Mouse (Mus musculus): Measurements from ENCODE around the gene Cxcl17. TPM values are rescaled to one million over a fixed set of nuclear protein-coding genes. Genes with fewer than 3 reads are reported as not detected.
A peak's percentile ranks its signal among the peaks of the same experiment; 100 is the strongest.

The Cxcl17 gene
- total and polyA plus RNA-seq, 2 experiments from 2014 or later = 0.66 TPM; not detected in 1

GRCm38 (mm10) chr7:25391856-25392453, 20.7 kb downstream of the Cxcl17 start:
- TF ChIP-seq CTCF (IDR thresholded peaks at IDR 0.05; ENCODE audit: low read depth) = no peak
- Histone ChIP-seq H3K4me1 (ENCODE audit: insufficient read depth, low read length) (peaks cover 29% of the 10 kb centered on the region), H3K27me3 (ENCODE audit: insufficient read depth, low read length) (no peaks in the 10 kb centered on the region), H3K9ac (replicated peaks; ENCODE audit: low read length) (no peak overlapping the region), H3K36me3 (ENCODE audit: insufficient read depth, low read length) (peaks cover 16% of the 10 kb centered on the region), H3K9me3 (ENCODE audit: low read length) (no peaks in the 10 kb centered on the region), H3K4me3 (ENCODE audit: low read length) (no peak overlapping the region), H3K4me2 (ENCODE audit: low read depth, low read length) (no peak overlapping the region), H3K27ac (no peak overlapping the region)
- DNase-seq (ENCODE audit: low spot score) (no peak), ATAC-seq (no peak)
- WGBS = 59% methylated on average over 2 of the region's 2 CpGs

- no peak overlapping the region for H3K27ac ChIP-seq
- TF ChIP-seq CTCF (IDR thresholded peaks at IDR 0.05; ENCODE audit: low read depth) = no peak
- DNase-seq (ENCODE audit: low spot score) (no peak), ATAC-seq (no peak)
- no peak overlapping the region for H3K4me2 ChIP-seq (ENCODE audit: low read depth, low read length)
- WGBS = 53% methylated on average over 2 of the region's 2 CpGs
- H3K4me3 ChIP-seq (ENCODE audit: low read length) = no peak overlapping the region
- peaks cover 22% of the 10 kb centered on the region for H3K4me1 ChIP-seq (ENCODE audit: insufficient read depth, low read length)
- H3K36me3 ChIP-seq (ENCODE audit: insufficient read depth, low read length) = peaks cover 16% of the 10 kb centered on the region
- H3K9me3 ChIP-seq (ENCODE audit: low read length) = no peaks in the 10 kb centered on the region
- no peak overlapping the region for H3K9ac ChIP-seq (replicated peaks; ENCODE audit: low read length)
- H3K27me3 ChIP-seq (ENCODE audit: insufficient read depth, low read length) = no peaks in the 10 kb centered on the region
Observed at GRCm38 (mm10) chr7:25390986-25391385, 21.7 kb downstream of the Cxcl17 start.

GRCm38 (mm10) chr7:25390054-25390770, 22.5 kb downstream of the Cxcl17 start:
- Histone ChIP-seq H3K4me2 (ENCODE audit: low read depth, low read length) (no peak overlapping the region), H3K36me3 (ENCODE audit: insufficient read depth, low read length) (peaks cover 16% of the 10 kb centered on the region), H3K4me3 (ENCODE audit: low read length) (no peak overlapping the region), H3K4me1 (ENCODE audit: insufficient read depth, low read length) (peaks cover 26% of the 10 kb centered on the region), H3K27ac (0 out of 2 replicates have a peak overlapping the region, but pooled peaks have one; percentile 28), H3K9ac (replicated peaks; ENCODE audit: low read length) (no peak overlapping the region), H3K27me3 (ENCODE audit: insufficient read depth, low read length) (no peaks in the 10 kb centered on the region), H3K9me3 (ENCODE audit: low read length) (no peaks in the 10 kb centered on the region)
- ATAC-seq = no peak
- 38% methylated on average over 8 of the region's 8 CpGs for WGBS
- no peak for TF ChIP-seq CTCF (IDR thresholded peaks at IDR 0.05; ENCODE audit: low read depth)
- DNase-seq (ENCODE audit: low spot score) = no peak

- ATAC-seq (no peak), DNase-seq (ENCODE audit: low spot score) (no peak)
- Histone ChIP-seq H3K4me3 (ENCODE audit: low read length) (no peak overlapping the region), H3K4me1 (ENCODE audit: insufficient read depth, low read length) (peaks cover 17% of the 10 kb centered on the region), H3K9ac (replicated peaks; ENCODE audit: low read length) (no peak overlapping the region), H3K27ac (no peak overlapping the region), H3K36me3 (ENCODE audit: insufficient read depth, low read length) (peaks cover 22% of the 10 kb centered on the region), H3K9me3 (ENCODE audit: low read length) (no peaks in the 10 kb centered on the region), H3K27me3 (ENCODE audit: insufficient read depth, low read length) (no peaks in the 10 kb centered on the region), H3K4me2 (ENCODE audit: low read depth, low read length) (no peak overlapping the region)
- no peak for TF ChIP-seq CTCF (IDR thresholded peaks at IDR 0.05; ENCODE audit: low read depth)
- 89% methylated on average over 7 of the region's 7 CpGs for WGBS
Observed at GRCm38 (mm10) chr7:25388916-25389315, 23.8 kb downstream of the Cxcl17 start.

- Histone ChIP-seq H3K4me1 (ENCODE audit: insufficient read depth, low read length) (0 out of 2 replicates have a peak, but pooled peaks cover 7% of the 10 kb centered on the region), H3K9ac (replicated peaks; ENCODE audit: low read length) (no peak overlapping the region), H3K36me3 (ENCODE audit: insufficient read depth, low read length) (peaks cover 27% of the 10 kb centered on the region), H3K4me3 (ENCODE audit: low read length) (no peak overlapping the region), H3K9me3 (ENCODE audit: low read length) (no peaks in the 10 kb centered on the region), H3K27me3 (ENCODE audit: insufficient read depth, low read length) (no peaks in the 10 kb centered on the region), H3K4me2 (ENCODE audit: low read depth, low read length) (no peak overlapping the region), H3K27ac (no peak overlapping the region)
- 94% methylated on average over 18 of the region's 18 CpGs for WGBS
- TF ChIP-seq CTCF (IDR thresholded peaks at IDR 0.05; ENCODE audit: low read depth) = no peak
- ATAC-seq (no peak), DNase-seq (ENCODE audit: low spot score) (no peak)
Observed at GRCm38 (mm10) chr7:25387811-25388440, 24.8 kb downstream of the Cxcl17 start.

GRCm38 (mm10) chr7:25385850-25386555, 26.7 kb downstream of the Cxcl17 start:
- Histone ChIP-seq H3K4me1 (ENCODE audit: insufficient read depth, low read length) (0 out of 2 replicates have a peak, but pooled peaks cover 5% of the 10 kb centered on the region), H3K9me3 (ENCODE audit: low read length) (no peaks in the 10 kb centered on the region), H3K9ac (replicated peaks; ENCODE audit: low read length) (peak overlapping the region; percentile 4; the same call in 1 of the 2 replicates), H3K4me3 (ENCODE audit: low read length) (no peak overlapping the region), H3K27ac (peak overlapping the region; percentile 73), H3K27me3 (ENCODE audit: insufficient read depth, low read length) (no peaks in the 10 kb centered on the region), H3K36me3 (ENCODE audit: insufficient read depth, low read length) (peaks cover 33% of the 10 kb centered on the region), H3K4me2 (ENCODE audit: low read depth, low read length) (no peak overlapping the region)
- DNase-seq (ENCODE audit: low spot score) = peak; percentile 67
- WGBS = 63% methylated on average over 12 of the region's 12 CpGs
- no peak for TF ChIP-seq CTCF (IDR thresholded peaks at IDR 0.05; ENCODE audit: low read depth)
- ATAC-seq = peak; percentile 17; the same call in 1 of the 2 replicates

All from hindbrain, postnatal 0 days (tissue).